Mouse (Mus musculus): ENCODE results near the gene Mbd3.

The Mbd3 gene

DNA sequence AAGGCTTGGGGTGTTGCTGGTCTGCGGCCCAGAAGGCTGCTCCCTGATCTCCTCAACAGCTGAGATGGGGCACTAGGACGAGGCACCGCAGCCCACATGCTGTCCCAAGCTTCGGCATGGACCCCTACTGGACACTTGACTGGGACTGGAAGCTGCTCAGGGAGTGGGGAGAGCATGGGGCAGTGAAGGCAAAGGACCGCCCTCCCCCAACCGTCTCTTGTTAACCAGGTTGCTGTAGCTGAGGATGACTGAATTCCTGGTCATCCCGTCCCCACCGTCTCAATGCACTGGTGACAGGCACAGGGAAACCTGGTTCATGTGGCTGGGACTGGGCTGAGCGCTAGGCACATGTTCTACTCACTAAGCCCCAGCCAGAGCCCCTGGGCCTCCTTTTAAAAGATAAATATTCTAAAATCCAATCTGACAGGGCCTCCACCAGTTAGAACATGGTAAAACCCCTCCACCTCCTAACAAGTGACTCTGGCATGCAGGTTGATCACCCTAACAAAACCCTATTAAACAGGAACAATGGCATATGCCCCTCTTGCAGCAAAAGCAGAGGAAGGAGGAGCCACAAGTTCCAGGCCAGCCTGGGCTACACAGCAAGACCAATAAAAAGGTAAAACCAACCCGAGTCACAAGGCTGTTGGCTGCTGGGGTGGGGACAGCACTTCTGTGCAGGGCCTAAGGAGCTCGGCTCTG is 2.4 kb downstream of the Mbd3 start:
- peak; percentile 75 for DNase-seq (ENCODE audit: low read depth, low spot score)

DNA sequence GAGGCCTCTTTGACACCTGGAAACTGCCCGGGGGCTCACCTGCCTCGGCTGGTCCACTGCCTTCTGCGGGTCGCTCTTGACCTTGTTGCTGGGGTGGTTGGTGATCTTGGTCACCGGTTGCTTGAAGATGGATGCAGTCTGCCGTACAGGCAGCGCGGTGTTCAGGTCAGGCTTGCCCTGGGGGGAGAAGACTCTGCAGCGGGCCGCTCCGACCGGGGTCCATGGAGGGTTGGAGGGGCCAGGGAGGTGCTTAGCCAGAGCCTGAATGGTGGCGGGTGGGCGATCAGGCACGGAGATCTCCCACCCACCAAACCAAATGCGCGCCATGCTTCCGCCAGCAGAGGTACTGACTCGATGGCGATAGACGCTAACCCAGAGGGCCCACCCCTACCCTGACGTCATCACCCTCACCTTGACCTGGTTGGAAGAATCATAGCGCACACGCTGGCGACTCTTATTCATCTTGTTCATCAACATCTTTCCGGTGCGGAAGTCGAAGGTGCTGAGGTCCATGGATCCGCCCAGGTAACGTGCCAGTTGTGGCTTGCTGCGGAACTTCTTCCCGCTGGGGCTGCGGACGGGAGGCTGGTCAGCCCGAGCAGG is 4.2 kb downstream of the Mbd3 start:
- DNase-seq (ENCODE audit: low read depth, low spot score), result peak; percentile 70

DNA sequence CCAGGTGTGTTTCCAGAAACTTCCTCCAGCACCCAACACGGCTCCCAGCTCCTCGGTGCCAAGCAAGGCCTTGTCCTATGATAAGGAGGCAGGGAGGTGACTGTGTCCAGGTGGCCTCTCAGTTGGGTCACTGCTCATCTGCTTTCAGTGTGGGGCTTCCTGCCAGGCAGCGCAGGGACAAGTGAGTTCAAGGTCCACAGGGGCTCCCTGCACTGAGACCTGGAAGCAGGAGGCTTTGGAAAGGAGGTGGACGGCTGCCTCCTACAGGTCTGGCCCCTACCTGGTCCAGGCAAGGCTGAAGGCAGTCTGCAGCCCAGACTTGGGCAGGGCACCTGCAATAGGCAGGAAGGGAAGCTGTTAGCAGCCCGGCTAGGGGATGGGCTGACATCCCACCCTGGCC is 6.7 kb downstream of the Mbd3 start:
- DNase-seq (ENCODE audit: low read depth, low spot score), result no peak

DNA sequence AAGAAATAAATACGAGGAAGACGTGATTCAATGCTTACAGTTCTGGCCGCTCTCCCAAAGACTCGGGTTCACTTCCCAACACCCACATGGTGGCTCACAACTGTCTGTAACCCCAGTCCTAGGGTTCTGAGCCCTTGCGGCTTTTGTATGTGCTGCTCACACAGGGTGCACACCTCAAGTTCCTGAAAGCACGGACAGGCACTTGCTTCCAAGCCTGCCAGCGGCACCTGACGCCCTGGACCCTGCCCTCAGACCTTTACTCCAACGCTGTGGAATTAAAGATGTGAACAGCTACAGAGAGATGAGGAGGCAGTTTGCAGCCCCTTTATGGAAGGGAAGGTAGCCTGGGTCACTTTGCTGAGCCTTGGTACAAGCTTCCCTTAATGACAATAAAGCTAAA is 8.7 kb downstream of the Mbd3 start:
- no peak for DNase-seq (ENCODE audit: low read depth, low spot score)

DNA sequence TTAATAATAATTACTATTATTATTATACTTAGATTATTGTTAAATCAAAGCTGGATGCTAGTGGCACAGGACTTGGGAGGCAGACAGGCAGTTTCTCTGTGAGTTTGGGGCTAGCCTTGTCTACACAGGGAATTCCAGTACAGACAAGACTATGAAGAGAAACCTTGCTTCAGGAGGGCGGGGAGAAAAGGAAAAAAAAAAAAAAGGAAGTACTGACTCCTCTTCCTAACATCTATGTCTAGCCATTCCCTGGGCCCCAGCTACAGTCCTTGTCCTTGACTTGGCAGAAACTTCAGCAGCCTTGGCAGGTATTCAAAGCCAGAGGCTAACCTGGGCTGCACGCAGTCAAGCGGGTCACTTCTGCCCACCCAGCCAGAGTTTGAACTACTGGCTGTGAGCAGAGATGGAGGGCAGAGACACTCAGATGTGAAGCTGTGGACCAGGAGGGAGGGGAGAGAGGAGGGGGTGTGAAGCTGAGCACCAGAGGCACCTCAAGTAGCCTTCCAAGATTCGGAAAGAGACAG is 10.1 kb downstream of the Mbd3 start:
- no peak for DNase-seq (ENCODE audit: low read depth, low spot score)

DNA sequence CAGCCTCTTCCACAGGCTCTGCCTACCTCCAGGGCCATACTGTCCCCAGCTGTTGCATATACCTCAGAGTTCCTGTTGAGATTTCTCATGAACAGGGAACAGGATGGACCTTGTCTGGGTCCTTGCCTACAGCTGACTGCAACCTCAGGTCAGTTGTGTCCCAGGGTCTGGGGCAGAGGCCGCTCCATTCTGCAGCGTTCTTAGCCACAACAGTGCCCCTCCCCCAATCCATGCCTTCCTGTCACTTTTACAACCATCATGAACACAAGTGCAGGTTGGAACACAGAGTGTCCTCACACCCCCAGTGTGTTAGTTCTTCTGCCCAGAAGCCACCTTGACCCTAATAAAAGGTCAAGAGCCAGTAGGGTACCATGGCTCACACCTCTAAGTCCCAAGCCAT is 10.6 kb downstream of the Mbd3 start:
- no peak for DNase-seq (ENCODE audit: low read depth, low spot score)

DNA sequence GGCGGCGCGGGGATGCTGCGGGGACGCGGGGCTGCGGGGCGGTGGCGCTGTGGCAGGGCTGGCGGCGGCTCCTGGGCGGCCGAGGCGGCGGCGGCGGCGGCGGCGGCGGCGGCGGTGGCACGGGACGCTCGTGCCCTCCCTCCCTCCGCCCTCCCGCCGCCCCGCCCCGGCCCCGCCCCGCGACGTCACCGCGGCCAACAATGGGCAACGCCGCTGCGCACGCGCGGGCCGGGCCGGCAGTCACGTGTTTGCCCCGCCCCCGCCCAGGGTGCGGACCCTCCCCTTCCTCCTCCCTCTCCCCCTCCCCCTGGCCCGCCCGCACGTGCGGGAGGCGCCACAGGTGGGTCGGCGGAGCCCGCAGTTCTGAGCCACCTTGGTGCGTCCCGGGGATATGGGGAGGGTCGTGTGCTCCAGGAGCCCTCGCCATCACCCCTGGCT is 11.8 kb downstream of the Mbd3 start, which contains the start of gene Mex3d:
Gene Mex3d, minus strand, starts transcription at position 138 of the 438 bp plus-strand sequence.
- DNase-seq (ENCODE audit: low read depth, low spot score), result peak; percentile 90

DNA sequence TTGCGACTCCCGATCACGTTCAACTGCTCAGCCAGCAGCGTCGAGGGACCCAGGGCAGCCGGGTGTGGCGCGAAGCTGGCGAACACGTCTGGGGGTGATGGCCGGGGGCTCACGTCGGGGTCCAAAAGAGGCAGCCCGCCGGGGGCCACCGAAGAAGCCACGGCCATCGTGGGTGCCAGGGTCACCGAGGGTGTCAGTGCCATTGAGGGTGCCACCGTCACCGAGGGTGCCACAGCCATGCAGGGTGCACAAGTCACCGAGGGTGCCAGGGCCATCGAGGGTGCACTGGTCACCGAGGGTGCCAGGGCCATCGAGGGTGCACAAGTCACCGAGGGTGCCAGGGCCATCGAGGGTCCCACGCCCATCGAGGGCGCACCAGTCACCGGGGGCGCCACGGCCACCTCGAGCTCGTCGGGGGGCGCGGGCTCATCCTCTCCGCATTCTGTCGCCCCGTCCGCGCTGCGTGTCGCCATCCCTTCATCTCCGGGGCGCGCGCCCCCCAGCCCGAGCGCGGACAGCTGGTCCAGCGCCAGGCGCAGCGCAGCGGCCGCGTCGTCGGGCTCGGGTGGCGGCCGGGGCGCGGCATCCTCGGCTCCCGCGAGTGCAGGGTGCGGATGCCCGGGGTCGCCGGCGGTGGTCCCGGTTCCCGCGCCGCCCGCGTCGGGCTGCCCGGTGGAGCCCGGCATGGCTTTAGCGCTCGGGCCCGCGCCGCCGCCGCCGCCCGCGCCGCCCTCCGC is 12.4 kb downstream of the Mbd3 start:
- DNase-seq (ENCODE audit: low read depth, low spot score), result no peak

DNA sequence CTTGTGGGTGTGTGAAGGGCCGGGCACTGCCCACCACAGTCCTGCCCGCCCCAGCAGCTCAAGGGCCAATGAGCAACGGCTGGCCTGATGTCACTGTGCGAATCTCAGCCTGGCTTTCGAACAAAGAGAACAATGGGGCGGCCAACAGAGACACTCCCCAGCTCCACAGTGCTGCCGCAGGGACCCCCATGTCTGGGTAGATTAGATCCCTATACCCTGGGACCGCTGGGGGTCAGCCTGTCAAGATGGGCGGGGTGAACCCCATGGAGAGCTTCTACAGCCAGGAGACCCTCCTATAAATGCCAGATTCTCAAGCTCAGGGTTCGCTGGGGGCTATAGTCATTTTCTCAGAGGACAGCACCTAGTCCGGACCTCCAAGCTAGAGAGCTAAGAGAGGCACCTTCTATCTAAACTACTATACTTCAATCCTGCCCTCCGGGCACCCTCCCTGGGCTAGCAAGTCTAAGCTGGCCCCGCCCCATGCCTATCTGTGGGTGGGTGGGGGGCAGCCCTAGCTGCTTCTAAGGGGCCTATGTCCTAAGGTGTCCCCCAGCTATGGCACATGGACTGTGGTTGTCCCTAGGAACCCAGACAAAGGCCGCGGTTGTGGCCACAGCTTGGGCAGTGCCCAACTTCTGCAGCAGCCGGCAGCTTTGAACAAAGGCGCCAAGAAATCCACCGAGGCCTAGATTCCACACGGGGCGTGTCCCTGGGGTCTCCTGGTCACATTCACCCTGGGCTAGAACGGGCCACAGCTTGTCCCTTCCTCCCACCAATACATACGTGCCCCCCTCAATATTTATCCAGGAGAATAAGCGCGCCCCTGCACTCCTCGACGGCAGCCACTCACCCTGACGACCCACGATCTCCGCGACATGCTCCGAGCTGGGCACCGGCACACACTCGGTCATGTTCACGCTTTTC is 13.3 kb downstream of the Mbd3 start:
- no peak for DNase-seq (ENCODE audit: low read depth, low spot score)

DNA sequence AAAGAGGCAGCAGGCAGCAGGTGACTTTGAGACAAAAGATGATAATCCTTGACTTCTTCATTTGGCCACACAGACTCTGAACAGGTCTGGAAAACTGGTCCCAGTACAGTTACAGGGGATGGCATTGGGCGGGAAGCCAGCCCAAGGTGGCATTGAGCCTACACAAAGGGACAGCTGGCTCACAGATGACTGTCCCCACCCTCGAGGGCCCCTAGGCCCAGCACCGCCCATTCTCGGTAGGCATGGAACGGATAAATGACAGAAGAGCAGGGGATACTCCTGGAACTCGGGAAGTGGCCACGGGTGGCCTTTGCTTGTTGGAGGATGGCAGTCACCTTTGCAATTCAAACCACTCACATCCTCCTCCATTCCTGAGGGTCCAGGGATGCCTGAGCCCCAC is 14.0 kb downstream of the Mbd3 start:
- no peak for DNase-seq (ENCODE audit: low read depth, low spot score)

DNA sequence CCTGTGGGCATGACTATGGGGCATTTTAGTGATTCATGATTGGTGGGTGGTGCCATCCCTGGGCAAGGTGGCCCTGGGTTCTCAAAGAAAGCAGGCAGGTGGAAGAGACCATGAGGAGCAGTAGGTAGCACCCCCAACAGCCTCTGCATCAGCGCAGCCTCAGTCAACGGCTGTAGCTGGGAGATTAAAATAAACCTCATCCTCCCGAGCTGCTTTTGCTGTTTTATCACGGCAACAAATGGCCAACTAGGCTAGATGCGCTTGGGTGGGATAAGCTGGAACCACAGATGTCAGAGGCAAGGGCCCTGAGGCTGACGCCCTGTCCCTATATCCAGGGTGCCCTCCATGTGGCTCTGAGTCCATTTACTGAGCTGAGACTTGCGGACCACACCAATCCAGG is 14.6 kb downstream of the Mbd3 start:
- no peak for DNase-seq (ENCODE audit: low read depth, low spot score)

DNA sequence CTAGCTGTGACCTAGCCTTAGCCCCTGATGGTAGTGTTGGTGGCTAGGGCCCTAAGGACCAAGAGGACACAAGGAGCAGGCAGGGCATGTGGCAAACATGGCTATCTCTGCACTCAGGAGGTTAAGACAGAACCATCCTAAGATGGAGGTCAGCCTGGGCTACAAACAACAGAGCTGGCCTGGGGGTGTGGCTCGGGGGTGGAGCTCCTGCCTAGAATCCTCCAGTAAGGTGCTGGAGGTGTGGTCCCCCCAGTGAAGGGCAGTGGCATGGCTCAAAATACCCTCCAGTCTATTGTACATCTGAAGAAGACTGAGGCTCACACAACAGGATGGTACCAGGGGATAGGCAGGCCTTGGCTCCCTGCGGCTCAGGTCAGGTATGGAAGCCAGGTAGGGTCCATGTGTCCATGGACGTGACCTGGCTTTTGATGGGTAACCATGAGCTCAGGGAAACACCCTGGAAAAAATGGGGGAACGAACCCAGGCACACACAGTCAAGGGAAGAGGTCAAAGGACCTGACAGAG is 15.2 kb downstream of the Mbd3 start:
- DNase-seq (ENCODE audit: low read depth, low spot score), result no peak

DNA sequence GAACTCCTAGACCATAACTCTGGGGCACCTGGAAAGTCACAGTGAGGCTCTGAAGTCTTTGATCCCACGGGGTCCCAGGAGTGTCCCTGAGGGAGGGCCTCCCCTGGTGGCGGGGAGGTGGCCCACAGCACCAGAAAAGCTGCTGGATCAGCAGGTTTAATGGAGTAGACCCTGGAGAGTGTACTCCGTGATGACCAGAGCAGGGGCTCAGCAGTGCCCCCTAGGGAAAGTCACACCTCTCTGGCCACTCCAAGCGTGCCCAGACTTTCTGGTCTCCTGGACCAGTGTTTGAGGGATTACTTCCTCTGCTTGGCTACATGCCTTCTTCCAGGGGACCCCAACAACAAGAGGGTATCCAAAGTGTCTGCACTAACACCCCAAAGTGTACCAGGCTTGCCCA is 15.9 kb downstream of the Mbd3 start:
- DNase-seq (ENCODE audit: low read depth, low spot score), result no peak

DNA sequence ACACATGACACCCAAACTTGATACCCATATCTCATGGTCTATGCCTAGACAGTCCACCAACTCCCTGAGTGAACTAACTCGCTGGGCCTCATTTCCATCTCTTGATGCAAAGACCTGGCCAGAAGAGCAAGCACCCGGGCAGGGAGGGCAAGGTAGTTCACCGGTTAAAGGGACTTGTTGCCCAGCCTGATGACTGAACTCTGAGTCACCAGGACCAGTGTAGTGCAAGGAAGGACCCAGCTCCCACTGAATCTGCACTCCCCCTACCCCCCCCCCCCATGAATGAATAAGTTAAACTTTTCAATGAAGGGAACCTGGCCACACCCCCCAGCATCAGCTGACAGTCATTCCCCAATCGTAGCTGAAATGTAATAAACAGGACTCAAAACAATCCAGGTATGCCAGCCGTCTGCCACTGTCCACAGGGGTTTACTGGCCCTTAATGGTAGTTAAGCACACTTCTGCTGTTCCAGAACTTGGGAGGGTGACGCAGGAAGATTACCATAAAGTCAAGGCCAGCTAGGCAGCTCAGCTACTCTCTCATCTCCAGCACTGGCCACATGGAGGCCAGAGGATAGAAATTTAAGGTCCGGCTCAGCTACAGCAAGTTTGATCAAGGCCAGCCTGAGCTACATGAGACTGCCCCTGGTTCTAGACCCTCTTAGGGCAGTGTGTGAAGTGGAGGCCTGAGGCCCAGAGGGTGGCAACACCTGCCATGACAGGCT is 16.5 kb downstream of the Mbd3 start:
- DNase-seq (ENCODE audit: low read depth, low spot score), result no peak

DNA sequence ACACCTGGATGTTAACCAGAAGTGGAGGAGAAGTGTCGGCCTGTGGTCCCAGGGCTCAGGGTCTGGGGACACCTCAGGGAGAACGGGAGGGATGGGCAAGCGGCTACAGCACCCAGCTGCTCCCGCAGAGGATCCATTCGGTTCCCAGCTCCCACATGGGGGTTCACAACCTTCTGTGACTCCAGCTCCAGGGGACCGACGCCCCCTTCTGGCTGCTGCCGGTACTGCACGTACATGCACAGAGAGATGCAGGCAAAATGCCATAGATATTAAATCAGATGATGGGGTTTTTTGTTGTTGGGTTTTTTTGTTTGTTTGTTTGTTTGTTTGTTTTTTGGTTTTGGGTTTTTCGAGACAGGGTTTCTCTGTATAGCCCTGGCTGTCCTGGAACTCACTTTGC is 21.6 kb downstream of the Mbd3 start:
- DNase-seq (ENCODE audit: low read depth, low spot score), result peak; percentile 74

DNA sequence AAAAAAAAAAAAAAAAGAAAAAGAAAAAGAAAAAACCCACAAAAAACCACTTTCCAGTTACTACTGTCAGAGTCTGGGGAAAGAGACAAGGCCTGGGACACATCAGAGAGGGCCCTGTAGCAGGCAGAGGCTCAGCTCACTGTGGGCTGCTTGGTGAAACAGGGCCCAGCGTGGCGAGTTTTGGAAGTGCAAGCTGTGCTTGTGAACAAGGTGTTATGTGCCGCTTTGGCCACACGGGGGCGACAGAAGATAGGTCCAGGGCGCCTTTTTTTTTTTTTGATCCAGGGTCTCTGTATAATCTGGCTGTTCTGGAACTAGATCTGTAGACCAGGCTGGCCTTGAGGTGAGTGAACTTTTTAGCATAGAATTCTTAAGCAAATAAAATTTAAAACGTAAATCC is 23.2 kb downstream of the Mbd3 start:
- peak; percentile 95 for DNase-seq (ENCODE audit: low read depth, low spot score)

DNA sequence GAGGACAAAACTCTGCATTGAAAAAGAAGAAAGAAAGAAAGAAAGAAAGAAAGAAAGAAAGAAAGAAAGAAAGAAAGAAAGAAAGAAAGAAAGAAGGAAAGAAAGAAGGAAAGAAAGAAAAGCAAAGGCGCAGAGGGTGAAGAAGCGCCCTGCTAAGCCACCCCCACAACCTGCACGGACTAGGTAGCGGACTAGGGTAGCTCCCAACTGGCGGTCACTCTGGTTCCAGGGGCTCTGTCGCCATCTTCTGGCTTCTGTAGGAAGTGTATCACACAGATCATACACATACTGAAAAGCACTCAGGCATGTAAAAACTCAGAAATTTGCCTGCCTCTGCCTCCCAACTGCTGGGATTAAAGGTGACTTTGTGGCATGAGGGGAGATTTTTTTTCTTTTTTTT is 25.3 kb downstream of the Mbd3 start:
- peak; percentile 90 for DNase-seq (ENCODE audit: low read depth, low spot score)

DNA sequence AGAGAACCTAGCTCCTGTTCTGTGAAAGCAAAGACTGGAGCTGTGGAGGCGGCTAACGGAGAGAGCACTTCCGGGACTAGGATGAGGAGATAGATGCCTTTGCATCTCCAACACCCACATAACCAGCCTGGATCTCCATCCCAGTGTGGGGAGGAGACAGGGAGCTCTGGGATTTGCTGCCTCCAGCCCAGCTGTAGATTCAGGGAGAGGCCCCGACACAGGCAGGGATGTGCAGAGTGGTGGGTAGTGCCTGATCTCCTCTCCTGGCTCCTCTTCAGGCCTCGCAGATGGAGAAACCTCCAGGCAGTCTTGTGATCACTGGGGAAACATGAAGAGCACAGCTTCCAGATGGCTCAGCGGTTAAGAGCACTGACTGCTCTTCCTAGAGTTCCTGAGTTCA is 26.6 kb downstream of the Mbd3 start:
- DNase-seq (ENCODE audit: low read depth, low spot score), result no peak

DNA sequence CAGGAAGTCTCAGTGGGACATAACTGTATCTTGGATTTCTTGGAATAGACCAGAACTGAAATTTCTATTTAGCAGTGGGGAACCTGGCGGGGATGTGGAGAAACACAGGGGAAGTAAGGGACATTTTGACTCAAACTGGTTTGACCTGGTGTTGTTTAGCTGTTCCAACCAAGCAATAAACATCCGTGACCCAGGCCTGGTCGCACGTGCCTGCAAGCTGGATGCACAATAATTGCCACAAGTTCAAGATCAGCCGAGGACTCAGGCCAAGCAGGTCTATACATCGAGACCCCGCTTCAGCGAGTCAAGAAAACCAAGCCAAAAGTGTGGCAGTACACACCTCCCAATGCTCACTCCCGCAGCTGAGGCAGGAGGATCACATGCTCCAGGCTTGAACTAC is 27.4 kb downstream of the Mbd3 start:
- no peak for DNase-seq (ENCODE audit: low read depth, low spot score)

DNA sequence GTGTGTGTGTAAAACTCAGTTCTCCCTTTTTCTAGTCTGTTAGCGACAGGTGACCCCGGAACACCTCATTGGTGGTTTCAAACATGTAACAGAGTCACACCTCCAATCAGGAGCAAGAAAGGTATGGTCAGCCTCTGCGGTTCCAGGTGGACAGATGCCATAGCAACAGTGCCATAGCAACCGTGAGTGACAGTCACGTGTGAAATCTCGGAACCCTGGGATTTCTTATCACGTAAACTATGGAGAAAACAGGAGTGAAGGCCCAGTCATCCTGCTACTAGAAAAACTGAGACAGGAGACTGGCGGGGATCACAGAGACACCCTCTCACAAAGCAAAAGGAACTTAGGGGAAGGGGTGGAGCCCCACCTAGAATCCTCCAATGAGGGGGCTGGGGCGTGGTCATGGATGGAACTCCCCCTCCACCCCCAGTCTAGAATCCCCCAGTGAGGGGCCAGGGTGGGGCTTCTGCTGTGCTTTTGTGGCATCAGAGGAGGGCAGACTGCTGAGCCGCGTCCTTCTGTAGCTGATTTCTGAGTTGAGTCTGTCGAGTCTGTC is 27.9 kb downstream of the Mbd3 start:
- DNase-seq (ENCODE audit: low read depth, low spot score), result peak; percentile 73

Data from ZHBTc4 (cell line).